Mouse (Mus musculus) brain, embryonic 14.5 days (tissue): ENCODE measurements around the gene Nip7.

Experiments
- CTCF ChIP-seq: fragments of 200-500 bp; IDR thresholded peaks from 2 replicates; pipeline ENCODE4 v1.5.1; 2012; ENCODE audit warnings: inconsistent platforms, mild to moderate bottlenecking, moderate library complexity, borderline replicate concordance; ENCODE audit not compliant: insufficient read depth, insufficient read length; ENCODE audit errors: extremely low read depth
- POLR2A ChIP-seq: fragments of 200-500 bp; IDR thresholded peaks from 2 replicates; pipeline ENCODE4 v1.6.1; 2012; ENCODE audit warnings: mild to moderate bottlenecking, inconsistent platforms, borderline replicate concordance; ENCODE audit not compliant: poor library complexity, insufficient read depth, insufficient read length, severe bottlenecking; ENCODE audit errors: extremely low read depth

- peak; percentile 24; the same call in 1 of the 2 replicates for TF ChIP-seq CTCF
- no peak for TF ChIP-seq POLR2A
These were observed 28.7 kb downstream of the Nip7 start for GRCm38 (mm10) chr8:107085358-107085757.
